Mouse (Mus musculus): ENCODE data around the gene Dyrk1a.
"Not testable (repeated sequence)": the region's sequence is repeated elsewhere in the genome, so short reads cannot be mapped to it uniquely, and the experiment has no call there.

The Dyrk1a gene

GRCm38 (mm10) chr16:94631984-94632383 lies 62.2 kb downstream of the Dyrk1a start:
- CTCF ChIA-PET = no interaction called here

- CTCF ChIA-PET = no interaction called here
These were observed 62.7 kb downstream of the Dyrk1a start for GRCm38 (mm10) chr16:94632424-94632963.

GRCm38 (mm10) chr16:94633012-94633411 lies 63.2 kb downstream of the Dyrk1a start:
- CTCF ChIA-PET = no interaction called here

GRCm38 (mm10) chr16:94637423-94637822 lies 67.6 kb downstream of the Dyrk1a start:
- CTCF ChIA-PET = no interaction called here

GRCm38 (mm10) chr16:94641799-94642198 lies 72.0 kb downstream of the Dyrk1a start:
- CTCF ChIA-PET = no interaction called here

- CTCF ChIA-PET = no interaction called here
These were observed 77.3 kb downstream of the Dyrk1a start for GRCm38 (mm10) chr16:94647153-94647552.

- CTCF ChIA-PET = interaction anchor here (0.8 kb wide), 1 partner anchor 21 kb away, joined by 4 read pairs; no protein-coding TSS in a partner anchor
These were observed 78.1 kb downstream of the Dyrk1a start for GRCm38 (mm10) chr16:94647925-94648324.

- CTCF ChIA-PET = no interaction called here
These were observed 80.1 kb downstream of the Dyrk1a start for GRCm38 (mm10) chr16:94649861-94650260.

- CTCF ChIA-PET = no interaction called here
These were observed 82.4 kb downstream of the Dyrk1a start for GRCm38 (mm10) chr16:94652091-94652713.

GRCm38 (mm10) chr16:94655083-94655482 lies 85.3 kb downstream of the Dyrk1a start:
- CTCF ChIA-PET = interaction anchor here (1.1 kb wide), 1 partner anchor 9 kb away, joined by 3 read pairs; no protein-coding TSS in a partner anchor

- CTCF ChIA-PET = no interaction called here
These were observed 87.1 kb downstream of the Dyrk1a start for GRCm38 (mm10) chr16:94656891-94657290.

- CTCF ChIA-PET = no interaction called here
These were observed 89.6 kb downstream of the Dyrk1a start for GRCm38 (mm10) chr16:94659394-94659793.

- CTCF ChIA-PET = interaction anchor here (0.9 kb wide), 1 partner anchor 77 kb away, joined by 3 read pairs; no protein-coding TSS in a partner anchor
These were observed 90.4 kb downstream of the Dyrk1a start for GRCm38 (mm10) chr16:94660221-94660620.

GRCm38 (mm10) chr16:94667557-94667956 lies 97.7 kb downstream of the Dyrk1a start:
- CTCF ChIA-PET = no interaction called here

GRCm38 (mm10) chr16:94671313-94671712 lies 101.5 kb downstream of the Dyrk1a start:
- CTCF ChIA-PET = no interaction called here

GRCm38 (mm10) chr16:94680924-94681323 lies 111.1 kb downstream of the Dyrk1a start:
- CTCF ChIA-PET = interaction anchor here (0.7 kb wide), 1 partner anchor 260 kb away, joined by 6 read pairs; no protein-coding TSS in a partner anchor

GRCm38 (mm10) chr16:94681760-94682159 lies 112.0 kb downstream of the Dyrk1a start:
- CTCF ChIA-PET = no interaction called here

- CTCF ChIA-PET = no interaction called here
These were observed 114.2 kb downstream of the Dyrk1a start for GRCm38 (mm10) chr16:94683960-94684359.

- CTCF ChIA-PET = interaction anchor here (0.7 kb wide), 1 partner anchor 189 kb away, joined by 14 read pairs; no protein-coding TSS in a partner anchor
These were observed 124.0 kb downstream of the Dyrk1a start for GRCm38 (mm10) chr16:94693687-94694305.

- CTCF ChIA-PET = no interaction called here
These were observed 127.7 kb downstream of the Dyrk1a start for GRCm38 (mm10) chr16:94697553-94697952.

GRCm38 (mm10) chr16:94698234-94698633 lies 128.4 kb downstream of the Dyrk1a start:
- CTCF ChIA-PET = not testable (repeated sequence)

- CTCF ChIA-PET = no interaction called here
These were observed 131.3 kb downstream of the Dyrk1a start for GRCm38 (mm10) chr16:94701141-94701540.

- CTCF ChIA-PET = no interaction called here
These were observed 132.2 kb downstream of the Dyrk1a start for GRCm38 (mm10) chr16:94701971-94702370.

Measured in spleen, embryonic (tissue).